Mouse (Mus musculus) cerebellum, postnatal 10 days (tissue): ENCODE measurements around the gene H2-Ab1.
"Not testable (repeated sequence)": the region's sequence is repeated elsewhere in the genome, so short reads cannot be mapped to it uniquely, and the experiment has no call there.

Experiments
- DNase-seq, 2 experiments: peaks; one replicate each; pipeline ENCODE4 v3.0.0; 2021; ENCODE audit warnings: mixed read lengths in 2 of 2

Gene H2-Ab1

GRCm38 (mm10) chr17:34309683-34310385 lies 52.3 kb downstream of the H2-Ab1 start:
- peak; percentile 74 to 82 for DNase-seq

DNA sequence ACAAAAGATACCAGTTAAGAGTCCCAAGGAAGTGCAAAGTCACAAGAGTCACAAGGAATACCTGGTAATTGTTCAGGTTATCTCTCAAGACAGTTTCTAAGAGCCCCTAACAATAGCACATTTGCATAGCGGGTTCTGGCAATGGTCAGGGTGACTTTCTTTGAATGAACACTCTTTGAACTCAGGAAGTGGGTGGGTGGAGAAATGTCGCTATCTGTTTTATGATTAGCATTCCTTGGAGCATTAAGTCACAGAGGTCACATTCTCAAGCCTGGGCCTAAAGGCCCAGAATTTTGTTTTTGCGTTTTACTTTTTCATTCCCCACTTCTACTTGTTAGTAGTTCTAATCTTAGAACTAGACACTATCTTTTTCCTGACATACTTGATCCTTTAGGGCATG lies 53.0 kb downstream of the H2-Ab1 start:
- not testable (repeated sequence) for DNase-seq

DNA sequence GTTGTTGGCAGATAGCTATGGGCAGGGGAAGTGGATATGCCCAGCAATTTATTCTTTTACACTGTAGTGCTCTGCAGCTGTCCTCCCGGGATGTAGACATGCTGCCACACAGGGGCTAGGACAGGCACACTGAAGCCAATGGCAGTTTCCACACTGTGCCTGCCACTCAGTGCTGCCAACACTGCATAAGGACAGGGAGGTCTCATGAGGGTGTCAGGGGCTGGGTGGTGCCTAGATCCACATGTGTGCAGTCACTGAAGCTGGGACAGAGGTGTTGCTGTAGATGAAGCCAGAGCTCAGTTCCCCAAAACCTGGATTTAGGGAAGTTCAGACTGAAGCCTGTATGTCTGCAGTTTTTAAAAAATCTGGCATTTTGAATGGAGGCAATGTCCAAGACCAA lies 54.7 kb downstream of the H2-Ab1 start:
- DNase-seq = no peak

DNA sequence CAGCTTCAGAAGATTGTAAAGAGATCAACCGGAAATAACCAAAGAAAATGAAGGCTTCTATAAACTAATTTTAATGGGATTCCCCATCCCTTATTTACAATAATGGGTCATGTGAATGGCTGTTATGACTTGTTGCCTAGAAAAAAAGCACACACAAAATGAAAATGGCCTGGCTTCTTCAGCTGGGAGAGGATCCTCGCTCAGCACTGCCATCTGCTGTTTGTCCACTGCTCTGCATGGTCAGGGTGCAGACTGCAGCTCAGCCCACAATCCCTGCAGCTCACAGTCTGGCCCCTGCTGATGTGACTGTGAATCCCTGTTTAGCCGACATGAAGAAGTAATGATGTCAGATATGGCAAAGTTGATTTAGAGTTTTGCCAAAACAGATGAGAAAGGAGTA lies 55.9 kb downstream of the H2-Ab1 start:
- DNase-seq = peak; percentile 89 to 91

DNA sequence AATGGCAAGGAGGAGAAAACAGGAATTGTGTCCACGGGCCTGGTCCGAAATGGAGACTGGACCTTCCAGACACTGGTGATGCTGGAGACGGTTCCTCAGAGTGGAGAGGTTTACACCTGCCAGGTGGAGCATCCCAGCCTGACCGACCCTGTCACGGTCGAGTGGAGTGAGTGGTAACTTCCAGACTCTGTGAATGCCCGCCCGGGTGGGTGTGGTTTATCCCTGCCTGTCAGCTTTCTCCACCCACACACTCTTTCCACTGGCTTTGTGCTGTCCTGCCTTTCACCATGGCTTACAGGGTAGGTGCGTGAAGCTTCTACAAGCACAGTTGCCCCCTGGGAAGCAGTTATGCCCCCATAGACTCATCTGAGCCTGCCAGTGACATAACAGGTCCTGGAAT lies 56.8 kb downstream of the H2-Ab1 start:
- no peak for DNase-seq

DNA sequence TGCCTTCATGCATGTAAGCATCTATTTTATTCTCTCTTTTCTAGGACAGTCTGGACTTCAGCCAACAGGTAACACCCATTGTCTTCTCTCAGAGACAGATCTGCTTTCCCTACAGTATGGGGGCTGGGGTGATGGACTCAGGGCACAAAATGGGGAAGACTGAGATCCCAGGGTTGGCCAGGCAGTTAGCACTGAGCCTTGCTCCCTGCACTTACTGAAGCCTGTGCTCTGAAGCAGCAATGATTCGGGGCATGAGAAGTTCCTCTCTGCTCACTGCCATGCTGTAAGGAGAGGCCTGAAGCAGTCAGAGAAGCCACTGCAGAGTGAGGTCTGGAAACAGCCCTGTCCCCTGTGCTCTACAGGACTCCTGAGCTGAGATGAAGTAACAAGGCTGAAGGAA lies 58.0 kb downstream of the H2-Ab1 start:
- no peak for DNase-seq

- no peak for DNase-seq
Measured at GRCm38 (mm10) chr17:34316697-34317096, 59.2 kb downstream of the H2-Ab1 start.

- DNase-seq = no peak
Measured at GRCm38 (mm10) chr17:34317275-34317674, 59.8 kb downstream of the H2-Ab1 start.
